Mouse (Mus musculus) liver, embryonic 14.5 days (tissue): Measurements from ENCODE around the gene Mrpl43. TPM values are rescaled to one million over a fixed set of nuclear protein-coding genes. Genes with fewer than 3 reads are reported as not detected.

Source experiments
- ATAC-seq: fragments of 200-750 bp; cut with Nextera tagmentation; 2 replicates; pipeline ENCODE4 v1.8.0; 2017; ENCODE audit warnings: moderate number of reproducible peaks, mild to moderate bottlenecking, moderate library complexity; ENCODE audit not compliant: insufficient read depth
- DNase-seq, 3 experiments: peaks; one replicate each; pipeline ENCODE4 v3.0.0-alpha.2; 2012 to 2013; ENCODE audit warnings: low read depth in 3 of 3, low spot score in 3 of 3
- H3K27ac ChIP-seq: fragments of 300-500 bp; sonication (generic); 2 replicates; pipeline ENCODE4 v1.5.1; 2014; ENCODE audit warnings: moderate library complexity, mild to moderate bottlenecking, control low read depth, inconsistent platforms
- H3K27me3 ChIP-seq: fragments of 300-500 bp; sonication (generic); 2 replicates; pipeline ENCODE4 v1.6.1; 2014; ENCODE audit warnings: mild to moderate bottlenecking, low read length, moderate library complexity; ENCODE audit not compliant: control insufficient read depth, insufficient read depth
- H3K36me3 ChIP-seq: fragments of 300-500 bp; sonication (generic); replicated peaks from 2 replicates; pipeline ENCODE4 v1.6.1; 2014; ENCODE audit warnings: low read depth; ENCODE audit not compliant: control insufficient read depth, insufficient read depth
- H3K4me1 ChIP-seq, 2 experiments: fragments of 200-500 bp in 1 of 2; fragments of 300-500 bp in 1 of 2; sonication (generic) in 1 of 2; replicated peaks; 2 replicates each; pipeline ENCODE4 v1.6.1; 2012 to 2014; ENCODE audit warnings: antibody characterized with exemption in 1 of 2, inconsistent platforms in 1 of 2, low read length in 1 of 2; ENCODE audit not compliant: control insufficient read depth in 2 of 2, insufficient read depth in 2 of 2
- H3K4me2 ChIP-seq: fragments of 300-500 bp; sonication (generic); 2 replicates; pipeline ENCODE4 v1.6.1; 2014; ENCODE audit warnings: low read depth, mild to moderate bottlenecking, control low read depth, moderate library complexity
- H3K4me3 ChIP-seq, 2 experiments: fragments of 200-500 bp in 1 of 2; fragments of 300-500 bp in 1 of 2; sonication (generic) in 1 of 2; 2 replicates each; pipeline ENCODE4 v1.5.1; 2012 to 2014; ENCODE audit warnings: low read depth in 2 of 2, low read length in 2 of 2, mild to moderate bottlenecking in 2 of 2, control low read depth in 1 of 2, inconsistent platforms in 1 of 2, moderate library complexity in 1 of 2; ENCODE audit not compliant: insufficient read depth in 1 of 2
- H3K9ac ChIP-seq: fragments of 300-500 bp; sonication (generic); replicated peaks from 2 replicates; pipeline ENCODE4 v1.6.1; 2014; ENCODE audit warnings: mild to moderate bottlenecking, control low read depth, moderate library complexity
- H3K9me3 ChIP-seq: fragments of 300-500 bp; sonication (generic); 2 replicates; pipeline ENCODE4 v1.6.1; 2016; ENCODE audit warnings: low read length, mixed read lengths; ENCODE audit not compliant: control insufficient read depth
- CTCF ChIP-seq: IDR thresholded peaks from 2 replicates; pipeline ENCODE4 v1.5.1; 2016; ENCODE audit warnings: antibody characterized with exemption, low read depth, control low read depth
- EP300 ChIP-seq: IDR thresholded peaks from 2 replicates; pipeline ENCODE4 v1.6.1; 2016; ENCODE audit warnings: antibody characterized with exemption, low read depth
- WGBS: fragments of 180-500 bp; shearing (Covaris S2); extraction: QIAGEN DNeasy Blood & Tissue Kit; methylation state at CpG from one replicate; pipeline ENCODE4 v1.1.7; 2014; ENCODE audit not compliant: insufficient replicate concordance; 5-methylcytosine and 5-hydroxymethylcytosine counted together
- polyA plus RNA-seq, 2 experiments: library from polyadenylated mRNA; depleted of rRNA in 1 of 2; stranded (reverse) in 1 of 2; unstranded in 1 of 2; fragments of >200 nt; fragmentation: Nextera tagmentation in 1 of 2; extraction: Ambion mirVana in 1 of 2; gene quantifications; 2 replicates each; pipeline versions ENCODE4 v1.2.1 to v1.2.3; 2012 to 2014

Mrpl43 gene
- polyA plus RNA-seq, 2 experiments, result 19.6 to 28.9 TPM

- DNase-seq, result no peak
- 67% methylated on average over 3 of the region's 3 CpGs for WGBS
- no peak overlapping the region for H3K4me3 ChIP-seq
- ATAC-seq, result no peak
- H3K27me3 ChIP-seq, result no peaks in the 10 kb centered on the region
- H3K4me1 ChIP-seq, result peaks cover 5 to 9% of the 10 kb centered on the region in 2 experiments
- no peaks in the 10 kb centered on the region for H3K9me3 ChIP-seq
- no peak overlapping the region for H3K4me2 ChIP-seq
- peaks cover 7% of the 10 kb centered on the region for H3K36me3 ChIP-seq
- H3K9ac ChIP-seq, result no peak overlapping the region
- H3K27ac ChIP-seq, result no peak overlapping the region
- no peak for TF ChIP-seq EP300
- TF ChIP-seq CTCF, result peak; percentile 42
Observed at GRCm38 (mm10) chr19:45002301-45002700, 3.9 kb downstream of the Mrpl43 start.

GRCm38 (mm10) chr19:44999647-45000046 is 6.6 kb downstream of the Mrpl43 start:
- ATAC-seq, result no peak
- no peak overlapping the region for H3K4me3 ChIP-seq
- no peaks in the 10 kb centered on the region for H3K9me3 ChIP-seq
- H3K9ac ChIP-seq, result no peak overlapping the region
- no peaks in the 10 kb centered on the region for H3K27me3 ChIP-seq
- H3K27ac ChIP-seq, result no peak overlapping the region
- DNase-seq, result no peak
- 72% methylated on average over 8 of the region's 8 CpGs for WGBS
- H3K36me3 ChIP-seq, result peaks cover 7% of the 10 kb centered on the region
- no peak for TF ChIP-seq EP300
- no peak overlapping the region for H3K4me2 ChIP-seq
- H3K4me1 ChIP-seq, result no peaks in the 10 kb centered on the region

GRCm38 (mm10) chr19:44997786-44998185 is 8.5 kb downstream of the Mrpl43 start:
- Histone ChIP-seq H3K36me3 (no peaks in the 10 kb centered on the region), H3K9ac (no peak overlapping the region), H3K4me1 (no peaks in the 10 kb centered on the region), H3K27ac (no peak overlapping the region), H3K9me3 (no peaks in the 10 kb centered on the region), H3K27me3 (no peaks in the 10 kb centered on the region), H3K4me2 (no peak overlapping the region), H3K4me3 (no peak overlapping the region)
- WGBS, result 72% methylated on average over 11 of the region's 11 CpGs
- TF ChIP-seq CTCF, result no peak
- TF ChIP-seq EP300, result no peak
- ATAC-seq (no peak), DNase-seq (no peak)

GRCm38 (mm10) chr19:44992712-44993111 is 13.5 kb downstream of the Mrpl43 start:
- ATAC-seq (no peak), DNase-seq (no peak)
- Histone ChIP-seq H3K27me3 (peaks cover 19% of the 10 kb centered on the region), H3K4me1 (peaks cover 0 to 6% of the 10 kb centered on the region in 2 experiments; a peak in 1 of 4 replicates), H3K9me3 (no peaks in the 10 kb centered on the region), H3K4me3 (no peak overlapping the region), H3K4me2 (no peak overlapping the region), H3K27ac (no peak overlapping the region), H3K9ac (no peak overlapping the region), H3K36me3 (no peaks in the 10 kb centered on the region)
- 41% methylated on average over 7 of the region's 7 CpGs for whole genome bisulfite sequencing
- TF ChIP-seq EP300 (no peak), CTCF (no peak)

GRCm38 (mm10) chr19:44992246-44992645 is 14.0 kb downstream of the Mrpl43 start:
- H3K27ac ChIP-seq, result no peak overlapping the region
- H3K36me3 ChIP-seq, result no peaks in the 10 kb centered on the region
- WGBS, result 31% methylated on average over 7 of the region's 7 CpGs
- peaks cover 0 to 6% of the 10 kb centered on the region in 2 experiments; a peak in 1 of 4 replicates for H3K4me1 ChIP-seq
- DNase-seq (no peak), ATAC-seq (no peak)
- no peaks in the 10 kb centered on the region for H3K9me3 ChIP-seq
- H3K4me2 ChIP-seq, result no peak overlapping the region
- no peak overlapping the region for H3K9ac ChIP-seq
- H3K27me3 ChIP-seq, result peaks cover 19% of the 10 kb centered on the region
- TF ChIP-seq CTCF (no peak), EP300 (no peak)
- H3K4me3 ChIP-seq, result no peak overlapping the region
